20 mouse cellular contexts compared by ENCODE assay signal in genomic region chr7:39441237-39441636, GRCm38 (mm10). TPM values are rescaled to one million over a fixed set of nuclear protein-coding genes. Genes with fewer than 3 reads are reported as not detected.
DNase-seq lines count a peak whose midpoint lies in the region; ATAC-seq and TF ChIP-seq lines count a peak whose summit lies in the region.
"Had no signal": no experiment of that assay in that cellular context is flagged by ENCODE, and none has a peak within 500 bp of the region (broad histone marks: within the 10 kb centered on the region; RNA-seq: fewer than 3 reads in every experiment).

No protein-coding gene starts in this region.

- no peak overlapping the region for H3K4me2 ChIP-seq in intestine, embryonic 15.5 days (replicated peaks)
- no peak overlapping the region for H3K4me2 ChIP-seq in intestine, postnatal 0 days (replicated peaks; ENCODE audit: low read depth)
- H3K4me2 ChIP-seq in lung, embryonic 14.5 days = no peak overlapping the region
- H3K4me2 ChIP-seq in myocyte (ENCODE audit: low read depth) = no peak overlapping the region
- H3K4me2 ChIP-seq: hindbrain, embryonic 13.5 days; midbrain, embryonic 11.5 days had no signal

- no peak overlapping the region for H3K27ac ChIP-seq in intestine, embryonic 15.5 days
- H3K27ac ChIP-seq in intestine, postnatal 0 days (ENCODE audit: low read depth, low read length) = no peak overlapping the region
- no peak overlapping the region for H3K27ac ChIP-seq in lung, embryonic 14.5 days (ENCODE audit: low read depth)
- H3K27ac ChIP-seq: hindbrain, embryonic 13.5 days had no signal

- no peak for TF ChIP-seq CTCF in intestine, postnatal 0 days (IDR thresholded peaks at IDR 0.05; ENCODE audit: low read depth)
- no peak for TF ChIP-seq CTCF in lung, embryonic 14.5 days (IDR thresholded peaks at IDR 0.05; ENCODE audit: low read depth)

- H3K9ac ChIP-seq in intestine, embryonic 15.5 days = no peak overlapping the region
- H3K9ac ChIP-seq in intestine, postnatal 0 days (ENCODE audit: low read depth, low read length) = no peak overlapping the region
- H3K9ac ChIP-seq in lung, embryonic 14.5 days = no peak overlapping the region
- H3K9ac ChIP-seq: hindbrain, embryonic 13.5 days; liver, postnatal 0 days had no signal

- peak; percentile 3 for DNase-seq in lung, embryonic 14.5 days
- DNase-seq in lung, adult 18-20 months = no peak
- DNase-seq in embryo, embryonic 10 days (ENCODE audit: low spot score) = peak; percentile 43
- no peak for DNase-seq in right cerebral cortex, postnatal 36 days (ENCODE audit: low spot score in 2 of 2)
- DNase-seq: adrenal gland, adult 2 months; cerebellum, adult 11-12 months; cerebellum, postnatal 36 days; heart, adult 18-20 months; left cerebral cortex, postnatal 4 days; liver, postnatal 0 days; thymus, postnatal 36 days had no signal

- no peaks in the 10 kb centered on the region for H3K79me2 ChIP-seq in myocyte (ENCODE audit: control insufficient read depth, insufficient read depth)

- ATAC-seq in intestine, embryonic 15.5 days = peak; percentile 49; the same call in 1 of the 2 replicates
- ATAC-seq in intestine, postnatal 0 days = no peak
- peak; percentile 28; the same call in 1 of the 2 replicates for ATAC-seq in lung, embryonic 14.5 days (ENCODE audit: insufficient read depth)
- ATAC-seq: forebrain, embryonic 14.5 days; liver, postnatal 0 days had no signal

- TF ChIP-seq POLR2A in myocyte (IDR thresholded peaks at IDR 0.05; ENCODE audit: insufficient read length, low read depth) = no peak

- no peaks in the 10 kb centered on the region for H3K36me3 ChIP-seq in intestine, embryonic 15.5 days
- no peaks in the 10 kb centered on the region for H3K36me3 ChIP-seq in intestine, postnatal 0 days (ENCODE audit: control insufficient read depth, insufficient read depth)
- H3K36me3 ChIP-seq in lung, embryonic 14.5 days (ENCODE audit: insufficient read depth) = no peaks in the 10 kb centered on the region
- no peaks in the 10 kb centered on the region for H3K36me3 ChIP-seq in myocyte (ENCODE audit: control insufficient read depth, insufficient read depth)
- H3K36me3 ChIP-seq: hindbrain, embryonic 13.5 days had no signal

- no peaks in the 10 kb centered on the region for H3K9me3 ChIP-seq in intestine, embryonic 15.5 days
- H3K9me3 ChIP-seq in intestine, postnatal 0 days (ENCODE audit: control insufficient read depth) = no peaks in the 10 kb centered on the region
- H3K9me3 ChIP-seq in lung, embryonic 14.5 days (ENCODE audit: low read depth, low read length) = no peaks in the 10 kb centered on the region

- no peaks in the 10 kb centered on the region for H3K4me1 ChIP-seq in intestine, embryonic 15.5 days (replicated peaks)
- no peaks in the 10 kb centered on the region for H3K4me1 ChIP-seq in intestine, postnatal 0 days (replicated peaks; ENCODE audit: control insufficient read depth, insufficient read depth, low read length)
- no peaks in the 10 kb centered on the region for H3K4me1 ChIP-seq in lung, embryonic 14.5 days (ENCODE audit: insufficient read depth)
- H3K4me1 ChIP-seq: hindbrain, embryonic 13.5 days had no signal

- no peaks in the 10 kb centered on the region for H3K27me3 ChIP-seq in intestine, embryonic 15.5 days (replicated peaks)
- H3K27me3 ChIP-seq in intestine, postnatal 0 days (replicated peaks; ENCODE audit: control insufficient read depth, insufficient read depth, low read length) = peaks cover 6% of the 10 kb centered on the region; the same call in 1 of the 2 replicates
- no peaks in the 10 kb centered on the region; the same call in 1 of the 2 replicates for H3K27me3 ChIP-seq in lung, embryonic 14.5 days (ENCODE audit: insufficient read depth, low read length)
- no peaks in the 10 kb centered on the region for H3K27me3 ChIP-seq in myocyte (ENCODE audit: control insufficient read depth, insufficient read depth, insufficient read length)

- H3K4me3 ChIP-seq in intestine, embryonic 15.5 days (replicated peaks) = no peak overlapping the region
- no peak overlapping the region for H3K4me3 ChIP-seq in intestine, postnatal 0 days (ENCODE audit: low read depth, low read length)
- no peak overlapping the region for H3K4me3 ChIP-seq in lung, embryonic 14.5 days (ENCODE audit: low read depth, low read length)
- no peak overlapping the region for H3K4me3 ChIP-seq in myocyte
- H3K4me3 ChIP-seq: hindbrain, embryonic 13.5 days had no signal

- WGBS in intestine, embryonic 15.5 days = 20% methylated on average over 2 of the region's 2 CpGs
- WGBS in intestine, postnatal 0 days = 30% methylated on average over 2 of the region's 2 CpGs
- WGBS in lung, embryonic 14.5 days = 45% methylated on average over 2 of the region's 2 CpGs

- no peak overlapping the region for H3ac ChIP-seq in myocyte (ENCODE audit: control insufficient read depth, insufficient read length)

TF ChIP-seq in myocyte, 11 proteins besides CTCF, POLR2A, EP300 and RAD21:
- TF ChIP-seq MYOD1 (IDR thresholded peaks at IDR 0.05; ENCODE audit: control insufficient read depth in 1 of 3, insufficient read length in 2 of 3, low read depth in 2 of 3) (peak in 2 of 3 experiments; percentile 64 to 86), REST (IDR thresholded peaks at IDR 0.05; ENCODE audit: insufficient read depth, insufficient read length) (no peak), USF1 (IDR thresholded peaks at IDR 0.05; ENCODE audit: low read depth) (no peak), E2F4 (IDR thresholded peaks at IDR 0.05; ENCODE audit: insufficient read depth) (no peak), MYOG (IDR thresholded peaks at IDR 0.05; ENCODE audit: control insufficient read depth in 1 of 3, insufficient read depth in 1 of 3, insufficient read length in 2 of 3, low read depth in 2 of 3) (peak in 2 of 3 experiments; percentile 70 to 82), POLR2AphosphoS2 (IDR thresholded peaks at IDR 0.05; ENCODE audit: insufficient read length, low read depth) (no peak), SRF (IDR thresholded peaks at IDR 0.05; ENCODE audit: control insufficient read depth, insufficient read length, low read depth) (no peak), MAX (IDR thresholded peaks at IDR 0.05; ENCODE audit: low read depth) (no peak), TCF3 (IDR thresholded peaks at IDR 0.05; ENCODE audit: insufficient read length, low read depth) (no peak), TCF12 (IDR thresholded peaks at IDR 0.05; ENCODE audit: insufficient read depth, poor library complexity, severe bottlenecking) (no peak), CEBPB (IDR thresholded peaks at IDR 0.05; ENCODE audit: insufficient read depth, poor library complexity, severe bottlenecking) (no peak)

RNA-seq across cellular contexts. Expression of gene Gm5114, which starts 28.3 kb away (rescaled TPM):
- polyA plus RNA-seq in intestine, embryonic 15.5 days (2015; fragmentation: Nextera tagmentation; extraction: Ambion mirVana) = not detected in 2 replicates
- polyA plus RNA-seq in intestine, postnatal 0 days (2015; fragmentation: Nextera tagmentation; extraction: Ambion mirVana) = not detected in 2 replicates
- not detected in 2 replicates for polyA plus RNA-seq in lung, embryonic 14.5 days (2014; fragmentation: Nextera tagmentation; extraction: Ambion mirVana)
- polyA plus RNA-seq in myocyte (2012; fragmentation: generic; extraction: Trizol) = not detected
- polyA plus RNA-seq: adrenal gland, adult 2 months; brain, embryonic 14.5 days; forebrain, embryonic 14.5 days; heart, postnatal 0 days; hindbrain, embryonic 13.5 days; liver, postnatal 0 days; midbrain, embryonic 11.5 days; spleen, adult 2 months had no signal

Comparison
In these comparisons a context has a peak if more than half of its experiments do, and no peak if none do; other contexts are left out.
1. DNase-seq: peak in lung, embryonic 14.5 days (single experiment) and embryo, embryonic 10 days (single experiment); none in lung, adult 18-20 months (0 of 2) and right cerebral cortex, postnatal 36 days (0 of 2).